Comparison of ENCODE assay signal across 10 mouse cellular contexts in genomic region chr7:45712022-45712757, GRCm38 (mm10). TPM values are rescaled to one million over a fixed set of nuclear protein-coding genes. Genes with fewer than 3 reads are reported as not detected.
DNase-seq lines count a peak whose midpoint lies in the region; ATAC-seq and TF ChIP-seq lines count a peak whose summit lies in the region.
"Had no signal": no experiment of that assay in that cellular context is flagged by ENCODE, and none has a peak within 500 bp of the region (broad histone marks: within the 10 kb centered on the region; RNA-seq: fewer than 3 reads in every experiment).

No protein-coding gene starts in this region.

- no peak overlapping the region for H3K4me3 ChIP-seq in layer of hippocampus, adult 2 months
- H3K4me3 ChIP-seq in cerebellum, adult 2 months (replicated peaks; ENCODE audit: insufficient read depth, low read depth, low read length): no peak overlapping the region
- peak overlapping the region; percentile 75 for H3K4me3 ChIP-seq in intestine, embryonic 16.5 days (ENCODE audit: low read length)
- no peak overlapping the region for H3K4me3 ChIP-seq in stomach, embryonic 14.5 days (ENCODE audit: low read depth, low read length)
- no peak overlapping the region for H3K4me3 ChIP-seq in midbrain, embryonic 16.5 days (ENCODE audit: low read depth, low read length)

- no peak for TF ChIP-seq CTCF in layer of hippocampus, adult 2 months (conservative IDR thresholded peaks at IDR 0.05)
- 0 out of 2 replicates have a peak, but pooled peaks have one; percentile 8 for TF ChIP-seq CTCF in cerebellum, adult 2 months (IDR thresholded peaks at IDR 0.05; ENCODE audit: borderline replicate concordance, insufficient read depth, low read depth, low read length)

- H3K36me3 ChIP-seq in intestine, embryonic 16.5 days (ENCODE audit: control insufficient read depth, insufficient read depth, low read length): peaks cover 22% of the 10 kb centered on the region
- peaks cover 41% of the 10 kb centered on the region for H3K36me3 ChIP-seq in stomach, embryonic 14.5 days (ENCODE audit: control insufficient read depth, insufficient read depth, low read length)
- peaks cover 29% of the 10 kb centered on the region for H3K36me3 ChIP-seq in midbrain, embryonic 16.5 days (ENCODE audit: control insufficient read depth, insufficient read depth, low read length)

- H3K9me3 ChIP-seq in intestine, embryonic 16.5 days (ENCODE audit: control insufficient read depth, low read length): no peaks in the 10 kb centered on the region
- H3K9me3 ChIP-seq in stomach, embryonic 14.5 days (ENCODE audit: control insufficient read depth, low read depth, low read length): no peaks in the 10 kb centered on the region
- H3K9me3 ChIP-seq in midbrain, embryonic 16.5 days (replicated peaks; ENCODE audit: control insufficient read depth, low read length, poor library complexity, severe bottlenecking): no peaks in the 10 kb centered on the region

- WGBS in cerebellum, adult 2 months: 79% methylated on average over 21 of the region's 21 CpGs
- whole genome bisulfite sequencing in intestine, embryonic 16.5 days: 73% methylated on average over 21 of the region's 21 CpGs
- 88% methylated on average over 21 of the region's 21 CpGs for WGBS in stomach, embryonic 14.5 days
- WGBS in midbrain, embryonic 16.5 days: 87% methylated on average over 21 of the region's 21 CpGs

- H3K4me1 ChIP-seq in cerebellum, adult 2 months (ENCODE audit: control insufficient read depth, insufficient read depth, low read length): peaks cover 35% of the 10 kb centered on the region
- H3K4me1 ChIP-seq in intestine, embryonic 16.5 days (ENCODE audit: control insufficient read depth, insufficient read depth, low read length): peaks cover 60% of the 10 kb centered on the region
- H3K4me1 ChIP-seq in stomach, embryonic 14.5 days (ENCODE audit: control insufficient read depth, insufficient read depth, low read length): peaks cover 47% of the 10 kb centered on the region
- peaks cover 60% of the 10 kb centered on the region for H3K4me1 ChIP-seq in midbrain, embryonic 16.5 days (ENCODE audit: control insufficient read depth, insufficient read depth, low read length)

- H3K9ac ChIP-seq in intestine, embryonic 16.5 days (ENCODE audit: low read depth, low read length): peak overlapping the region; percentile 27
- H3K9ac ChIP-seq in stomach, embryonic 14.5 days (replicated peaks; ENCODE audit: low read depth, low read length): no peak overlapping the region
- no peak overlapping the region for H3K9ac ChIP-seq in midbrain, embryonic 16.5 days (ENCODE audit: low read depth, low read length)
- H3K9ac ChIP-seq: liver, embryonic 14.5 days had no signal

- H3K27ac ChIP-seq in layer of hippocampus, adult 2 months: peak overlapping the region; percentile 8; the same call in 1 of the 2 replicates
- no peak overlapping the region for H3K27ac ChIP-seq in cerebellum, adult 2 months (ENCODE audit: insufficient read depth, low read length)
- peak overlapping the region; percentile 98 for H3K27ac ChIP-seq in intestine, embryonic 16.5 days (ENCODE audit: low read length)
- peak overlapping the region; percentile 18; the same call in 1 of the 2 replicates for H3K27ac ChIP-seq in stomach, embryonic 14.5 days (ENCODE audit: low read length)
- no peak overlapping the region for H3K27ac ChIP-seq in midbrain, embryonic 16.5 days (ENCODE audit: low read length)
- H3K27ac ChIP-seq: liver, embryonic 14.5 days had no signal

- no peaks in the 10 kb centered on the region for H3K27me3 ChIP-seq in cerebellum, adult 2 months (ENCODE audit: control insufficient read depth, insufficient read depth, low read length)
- H3K27me3 ChIP-seq in intestine, embryonic 16.5 days (replicated peaks; ENCODE audit: control insufficient read depth, insufficient read depth, low read length): no peaks in the 10 kb centered on the region
- no peaks in the 10 kb centered on the region for H3K27me3 ChIP-seq in stomach, embryonic 14.5 days (ENCODE audit: control insufficient read depth, insufficient read depth, low read length)
- no peaks in the 10 kb centered on the region for H3K27me3 ChIP-seq in midbrain, embryonic 16.5 days (ENCODE audit: control insufficient read depth, insufficient read depth, low read depth, low read length)

- peak; percentile 11; the same call in 1 of the 2 replicates for TF ChIP-seq POLR2A in cerebellum, adult 2 months (IDR thresholded peaks at IDR 0.05; ENCODE audit: borderline replicate concordance, insufficient read depth, low read length)

- no peak for DNase-seq in layer of hippocampus, adult 2 months (ENCODE audit: low spot score in 2 of 2)
- no peak for DNase-seq in layer of hippocampus, postnatal 14 days (ENCODE audit: low spot score in 2 of 2)
- DNase-seq in cerebellum, adult 2 months: peak; percentile 39
- no peak for DNase-seq in urinary bladder, postnatal 14 days (ENCODE audit: low spot score)
- no peak for DNase-seq in embryo, embryonic 10.5 days (ENCODE audit: low spot score)

- ATAC-seq in intestine, embryonic 16.5 days: peak; percentile 63
- peak; percentile 33; the same call in 1 of the 2 replicates for ATAC-seq in stomach, embryonic 14.5 days (ENCODE audit: insufficient number of reproducible peaks, insufficient read depth, low FRiP score, low read depth)
- ATAC-seq in midbrain, embryonic 16.5 days: no peak

- peak overlapping the region; percentile 39 for H3K4me2 ChIP-seq in intestine, embryonic 16.5 days (ENCODE audit: low read depth, low read length)
- no peak overlapping the region for H3K4me2 ChIP-seq in stomach, embryonic 14.5 days (replicated peaks; ENCODE audit: low read depth, low read length)
- no peak overlapping the region for H3K4me2 ChIP-seq in midbrain, embryonic 16.5 days (ENCODE audit: low read length)

RNA-seq across cellular contexts. Expression of gene Rpl18, which starts 3.1 kb away (rescaled TPM):
- total RNA-seq in layer of hippocampus, adult 2 months (2021): 100 to 1,000 TPM; 342 to 353 TPM
- 100 to 1,000 TPM; 423 to 452 TPM for total RNA-seq in layer of hippocampus, postnatal 14 days (2021)
- polyA plus RNA-seq in cerebellum, adult 2 months (2012; rRNA removed): 350 and 359 TPM in 2 replicates
- 1,070 and 1,157 TPM in 2 replicates for polyA plus RNA-seq in intestine, embryonic 16.5 days (2015; fragmentation: Nextera tagmentation; extraction: Ambion mirVana)
- 1,227 and 1,272 TPM in 2 replicates for polyA plus RNA-seq in stomach, embryonic 14.5 days (2014; fragmentation: Nextera tagmentation; extraction: Ambion mirVana)
- polyA plus RNA-seq in midbrain, embryonic 16.5 days (2015; fragmentation: Nextera tagmentation; extraction: Ambion mirVana): 475 and 495 TPM in 2 replicates

RNA-seq across cellular contexts. Expression of gene Sphk2, which starts 5.6 kb away (rescaled TPM):
- 10 to 100 TPM; 32.3 to 35.8 TPM for total RNA-seq in layer of hippocampus, adult 2 months (2021)
- total RNA-seq in layer of hippocampus, postnatal 14 days (2021): 10 to 100 TPM; 30.5 to 31.4 TPM
- polyA plus RNA-seq in cerebellum, adult 2 months (2012; rRNA removed): 27.7 and 29.3 TPM in 2 replicates
- 55.6 and 59.2 TPM in 2 replicates for polyA plus RNA-seq in intestine, embryonic 16.5 days (2015; fragmentation: Nextera tagmentation; extraction: Ambion mirVana)
- 24.4 TPM in 2 replicates for polyA plus RNA-seq in stomach, embryonic 14.5 days (2014; fragmentation: Nextera tagmentation; extraction: Ambion mirVana)
- polyA plus RNA-seq in midbrain, embryonic 16.5 days (2015; fragmentation: Nextera tagmentation; extraction: Ambion mirVana): 21.9 and 23.0 TPM in 2 replicates

RNA-seq across cellular contexts. Expression of gene Dbp, which starts 7.3 kb away (rescaled TPM):
- total RNA-seq in layer of hippocampus, adult 2 months (2021): 10 to 100 TPM; 69.2 to 72.8 TPM
- total RNA-seq in layer of hippocampus, postnatal 14 days (2021): 10 to 100 TPM; 49.7 to 59.1 TPM
- 222 and 239 TPM in 2 replicates for polyA plus RNA-seq in cerebellum, adult 2 months (2012; rRNA removed)
- polyA plus RNA-seq in intestine, embryonic 16.5 days (2015; fragmentation: Nextera tagmentation; extraction: Ambion mirVana): 2.3 and 3.2 TPM in 2 replicates
- polyA plus RNA-seq in stomach, embryonic 14.5 days (2014; fragmentation: Nextera tagmentation; extraction: Ambion mirVana): 6.4 and 6.7 TPM in 2 replicates
- polyA plus RNA-seq in midbrain, embryonic 16.5 days (2015; fragmentation: Nextera tagmentation; extraction: Ambion mirVana): 2.3 and 3.4 TPM in 2 replicates

RNA-seq across cellular contexts. Expression of gene Fam83e, which starts 8.8 kb away (rescaled TPM):
- under 1 TPM; 0.27 to 0.33 TPM for total RNA-seq in layer of hippocampus, adult 2 months (2021)
- total RNA-seq in layer of hippocampus, postnatal 14 days (2021): under 1 TPM; 0.48 to 0.60 TPM
- polyA plus RNA-seq in cerebellum, adult 2 months (2012; rRNA removed): 0.25 and 0.31 TPM in 2 replicates
- 30.9 and 34.2 TPM in 2 replicates for polyA plus RNA-seq in intestine, embryonic 16.5 days (2015; fragmentation: Nextera tagmentation; extraction: Ambion mirVana)
- polyA plus RNA-seq in stomach, embryonic 14.5 days (2014; fragmentation: Nextera tagmentation; extraction: Ambion mirVana): 3.1 and 4.1 TPM in 2 replicates
- polyA plus RNA-seq in midbrain, embryonic 16.5 days (2015; fragmentation: Nextera tagmentation; extraction: Ambion mirVana): 0.48 and 0.62 TPM in 2 replicates

RNA-seq across cellular contexts. Expression of gene Car11, which starts 12.5 kb away (rescaled TPM):
- 100 to 1,000 TPM; 184 to 211 TPM for total RNA-seq in layer of hippocampus, adult 2 months (2021)
- total RNA-seq in layer of hippocampus, postnatal 14 days (2021): 100 to 1,000 TPM; 110 to 123 TPM
- polyA plus RNA-seq in cerebellum, adult 2 months (2012; rRNA removed): 164 and 166 TPM in 2 replicates
- 4.1 and 5.3 TPM in 2 replicates for polyA plus RNA-seq in intestine, embryonic 16.5 days (2015; fragmentation: Nextera tagmentation; extraction: Ambion mirVana)
- 10.4 and 11.4 TPM in 2 replicates for polyA plus RNA-seq in stomach, embryonic 14.5 days (2014; fragmentation: Nextera tagmentation; extraction: Ambion mirVana)
- polyA plus RNA-seq in midbrain, embryonic 16.5 days (2015; fragmentation: Nextera tagmentation; extraction: Ambion mirVana): 71.6 and 89.9 TPM in 2 replicates
- total RNA-seq: common myeloid progenitor, adult 5-6 weeks had no signal

Comparison
In these comparisons a context has a peak if more than half of its experiments do, and no peak if none do; other contexts are left out.
1. DNase-seq: peak in cerebellum, adult 2 months (2 of 2); none in layer of hippocampus, adult 2 months (0 of 2), layer of hippocampus, postnatal 14 days (0 of 2), urinary bladder, postnatal 14 days (single experiment) and embryo, embryonic 10.5 days (single experiment).
2. H3K27ac ChIP-seq: peak in layer of hippocampus, adult 2 months (single experiment), intestine, embryonic 16.5 days (single experiment) and stomach, embryonic 14.5 days (single experiment); none in cerebellum, adult 2 months (single experiment) and midbrain, embryonic 16.5 days (single experiment).
3. RNA of gene Dbp, which starts 7.3 kb away (polyA plus RNA-seq): 222 to 239 TPM in cerebellum, adult 2 months; 6.4 to 6.7 TPM in stomach, embryonic 14.5 days, 2.3 to 3.4 TPM in midbrain, embryonic 16.5 days and 2.3 to 3.2 TPM in intestine, embryonic 16.5 days; every median in the first group is over 10 times any median in the second.